Mouse (Mus musculus): ENCODE data around the gene Klhdc4.

GRCm38 (mm10) chr8:121811931-121812570 lies 17.3 kb downstream of the Klhdc4 start:
- no peak for TF ChIP-seq POLR2A (IDR thresholded peaks at IDR 0.05; ENCODE audit: borderline replicate concordance, low read depth, low read length)
- no peak for TF ChIP-seq CTCF (IDR thresholded peaks at IDR 0.05; ENCODE audit: low read depth, low read length)
